Mouse (Mus musculus) lung, embryonic 16.5 days (tissue): ENCODE results near the gene Slc38a8. TPM values are rescaled to one million over a fixed set of nuclear protein-coding genes. Genes with fewer than 3 reads are reported as not detected.
A peak's percentile ranks its signal among the peaks of the same experiment; 100 is the strongest.

ENCODE experiments used
- ATAC-seq: fragments of 200-750 bp; cut with Nextera tagmentation; 2 replicates; pipeline ENCODE4 v1.8.0; 2017; ENCODE audit warnings: low read depth, mild to moderate bottlenecking, moderate library complexity
- H3K27ac ChIP-seq: fragments of 300-500 bp; sonication (generic); 2 replicates; pipeline ENCODE4 v1.5.1; 2014; ENCODE audit warnings: mild to moderate bottlenecking, control low read depth, low read length
- H3K27me3 ChIP-seq: fragments of 300-500 bp; sonication (generic); 2 replicates; pipeline ENCODE4 v1.6.1; 2014; ENCODE audit warnings: low read depth, low read length, mixed read lengths; ENCODE audit not compliant: control insufficient read depth, insufficient read depth
- H3K36me3 ChIP-seq: fragments of 300-500 bp; sonication (generic); 2 replicates; pipeline ENCODE4 v1.6.1; 2014; ENCODE audit warnings: low read length; ENCODE audit not compliant: control insufficient read depth, insufficient read depth
- H3K4me1 ChIP-seq: fragments of 300-500 bp; sonication (generic); replicated peaks from 2 replicates; pipeline ENCODE4 v1.6.1; 2014; ENCODE audit warnings: low read length, mixed read lengths; ENCODE audit not compliant: control insufficient read depth, insufficient read depth
- H3K4me2 ChIP-seq: fragments of 300-500 bp; sonication (generic); 2 replicates; pipeline ENCODE4 v1.6.1; 2014; ENCODE audit warnings: low read depth, low read length, control low read depth
- H3K4me3 ChIP-seq: fragments of 300-500 bp; sonication (generic); 2 replicates; pipeline ENCODE4 v1.5.1; 2014; ENCODE audit warnings: mild to moderate bottlenecking, low read length, control low read depth
- H3K9ac ChIP-seq: fragments of 300-500 bp; sonication (generic); 2 replicates; pipeline ENCODE4 v1.6.1; 2014; ENCODE audit warnings: low read length, control low read depth
- H3K9me3 ChIP-seq: fragments of 300-500 bp; sonication (generic); 2 replicates; pipeline ENCODE4 v1.6.1; 2016; ENCODE audit warnings: low read length; ENCODE audit not compliant: control insufficient read depth
- WGBS: fragments of 180-500 bp; shearing (Covaris S2); extraction: QIAGEN DNeasy Blood & Tissue Kit; methylation state at CpG from one replicate; pipeline ENCODE4 v1.1.7; 2014; 5-methylcytosine and 5-hydroxymethylcytosine counted together
- polyA plus RNA-seq: library from polyadenylated mRNA; unstranded; fragments of >200 nt; fragmentation: Nextera tagmentation; extraction: Ambion mirVana; gene quantifications from 2 replicates; pipeline ENCODE4 v1.2.1, GENCODE M21; 2015

Gene Slc38a8
- polyA plus RNA-seq, 1 experiment from 2014 or later, result not detected

GRCm38 (mm10) chr8:119466105-119466504, 35.4 kb downstream of the Slc38a8 start:
- H3K4me3 ChIP-seq, result 0 out of 2 replicates have a peak overlapping the region, but pooled peaks have one; percentile 6
- H3K4me1 ChIP-seq, result peaks cover 15% of the 10 kb centered on the region
- no peak overlapping the region for H3K9ac ChIP-seq
- peaks cover 10% of the 10 kb centered on the region; the same call in 1 of the 2 replicates for H3K27me3 ChIP-seq
- peak overlapping the region; percentile 42 for H3K4me2 ChIP-seq
- no peaks in the 10 kb centered on the region for H3K36me3 ChIP-seq
- no peaks in the 10 kb centered on the region for H3K9me3 ChIP-seq
- WGBS, result 1% methylated on average over 18 of the region's 18 CpGs
- peak; percentile 78 for ATAC-seq
- H3K27ac ChIP-seq, result no peak overlapping the region

- H3K27ac ChIP-seq, result no peak overlapping the region
- peaks cover 10% of the 10 kb centered on the region; the same call in 1 of the 2 replicates for H3K27me3 ChIP-seq
- H3K36me3 ChIP-seq, result no peaks in the 10 kb centered on the region
- peaks cover 15% of the 10 kb centered on the region for H3K4me1 ChIP-seq
- H3K4me3 ChIP-seq, result no peak overlapping the region
- WGBS, result 58% methylated on average over 7 of the region's 7 CpGs
- no peaks in the 10 kb centered on the region for H3K9me3 ChIP-seq
- H3K9ac ChIP-seq, result no peak overlapping the region
- 0 out of 2 replicates have a peak, but pooled peaks have one; percentile 8 for ATAC-seq
- H3K4me2 ChIP-seq, result no peak overlapping the region
These were observed 37.8 kb downstream of the Slc38a8 start for GRCm38 (mm10) chr8:119463709-119464108.

GRCm38 (mm10) chr8:119461356-119461755, 40.1 kb downstream of the Slc38a8 start:
- H3K27ac ChIP-seq, result no peak overlapping the region
- H3K27me3 ChIP-seq, result peaks cover 10% of the 10 kb centered on the region; the same call in 1 of the 2 replicates
- H3K4me2 ChIP-seq, result no peak overlapping the region
- no peak for ATAC-seq
- H3K9me3 ChIP-seq, result no peaks in the 10 kb centered on the region
- H3K36me3 ChIP-seq, result no peaks in the 10 kb centered on the region
- H3K9ac ChIP-seq, result no peak overlapping the region
- H3K4me1 ChIP-seq, result peaks cover 14% of the 10 kb centered on the region
- H3K4me3 ChIP-seq, result no peak overlapping the region
- 51% methylated on average over 9 of the region's 9 CpGs for WGBS

- Histone ChIP-seq H3K9ac (0 out of 2 replicates have a peak overlapping the region, but pooled peaks have one; percentile 31), H3K27ac (no peak overlapping the region), H3K4me3 (no peak overlapping the region), H3K4me1 (no peaks in the 10 kb centered on the region; the same call in none of the 2 replicates), H3K36me3 (no peaks in the 10 kb centered on the region), H3K4me2 (no peak overlapping the region), H3K27me3 (no peaks in the 10 kb centered on the region), H3K9me3 (no peaks in the 10 kb centered on the region)
- no peak for ATAC-seq
- WGBS, result 21% methylated on average over 16 of the region's 16 CpGs
These were observed 41.8 kb downstream of the Slc38a8 start for GRCm38 (mm10) chr8:119459724-119460123.

- H3K4me3 ChIP-seq, result no peak overlapping the region
- 69% methylated on average over 5 of the region's 5 CpGs for WGBS
- H3K27ac ChIP-seq, result no peak overlapping the region
- no peak overlapping the region for H3K9ac ChIP-seq
- no peaks in the 10 kb centered on the region for H3K9me3 ChIP-seq
- no peaks in the 10 kb centered on the region; the same call in 1 of the 2 replicates for H3K4me1 ChIP-seq
- no peak overlapping the region for H3K4me2 ChIP-seq
- H3K36me3 ChIP-seq, result no peaks in the 10 kb centered on the region
- H3K27me3 ChIP-seq, result no peaks in the 10 kb centered on the region
- no peak for ATAC-seq
These were observed 45.5 kb downstream of the Slc38a8 start for GRCm38 (mm10) chr8:119456045-119456444.

DNA sequence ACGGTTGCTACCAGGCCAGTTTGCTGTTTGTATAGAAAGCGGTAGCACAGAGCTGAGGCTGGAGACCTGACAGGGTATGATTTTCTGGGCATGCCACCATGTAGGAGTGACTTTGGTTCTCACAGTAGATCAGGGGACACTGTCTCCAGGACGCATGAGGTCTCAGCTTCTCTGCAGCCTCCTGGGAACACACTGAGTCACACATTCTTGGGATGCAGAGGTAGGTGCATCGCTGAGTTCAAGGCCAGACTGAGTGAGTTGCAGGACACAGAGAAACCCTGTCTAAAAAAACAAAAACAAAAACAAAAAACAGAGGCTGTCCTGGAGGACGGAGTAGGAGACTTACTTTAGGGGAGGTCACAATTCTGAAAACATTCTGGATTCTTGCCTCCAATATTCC, 48.6 kb downstream of the Slc38a8 start:
- H3K4me2 ChIP-seq, result no peak overlapping the region
- H3K27ac ChIP-seq, result no peak overlapping the region
- no peaks in the 10 kb centered on the region for H3K4me1 ChIP-seq
- H3K9me3 ChIP-seq, result no peaks in the 10 kb centered on the region
- no peak for ATAC-seq
- H3K27me3 ChIP-seq, result peaks cover 14% of the 10 kb centered on the region
- no peaks in the 10 kb centered on the region for H3K36me3 ChIP-seq
- H3K4me3 ChIP-seq, result no peak overlapping the region
- no peak overlapping the region for H3K9ac ChIP-seq
- WGBS, result 79% methylated on average over 5 of the region's 5 CpGs

- Histone ChIP-seq H3K4me2 (no peak overlapping the region), H3K9ac (no peak overlapping the region), H3K27ac (no peak overlapping the region), H3K27me3 (peaks cover 27% of the 10 kb centered on the region), H3K36me3 (no peaks in the 10 kb centered on the region), H3K9me3 (no peaks in the 10 kb centered on the region), H3K4me1 (peaks cover 9% of the 10 kb centered on the region; the same call in 1 of the 2 replicates), H3K4me3 (no peak overlapping the region)
- 89% methylated on average over 4 of the region's 4 CpGs for WGBS
- no peak for ATAC-seq
These were observed 50.4 kb downstream of the Slc38a8 start for GRCm38 (mm10) chr8:119451131-119451530.

DNA sequence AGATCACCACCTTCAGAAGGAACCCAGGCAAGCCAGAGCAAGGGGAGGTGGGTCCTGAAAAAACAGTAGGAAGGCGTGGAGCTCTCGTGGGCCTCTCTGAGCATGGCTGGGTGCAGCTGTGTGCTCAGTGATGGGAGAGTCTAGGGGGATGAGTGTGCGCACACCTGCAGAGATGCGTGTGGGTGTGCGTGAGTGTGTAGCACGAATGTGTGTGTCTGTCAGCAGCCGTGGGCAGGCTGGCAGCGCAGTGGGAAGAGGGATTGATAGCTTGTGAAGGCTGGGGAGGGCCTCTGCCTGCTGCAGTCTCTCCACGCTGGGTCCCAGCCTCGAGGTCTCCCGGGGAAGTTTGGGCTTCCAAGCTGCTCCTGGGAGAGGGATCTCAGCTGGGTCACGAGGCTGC, 51.9 kb downstream of the Slc38a8 start:
- Histone ChIP-seq H3K27me3 (peaks cover 27% of the 10 kb centered on the region), H3K27ac (no peak overlapping the region), H3K9me3 (no peaks in the 10 kb centered on the region), H3K9ac (no peak overlapping the region), H3K4me3 (no peak overlapping the region), H3K4me1 (peaks cover 10% of the 10 kb centered on the region; the same call in 1 of the 2 replicates), H3K36me3 (no peaks in the 10 kb centered on the region), H3K4me2 (no peak overlapping the region)
- WGBS, result 72% methylated on average over 12 of the region's 12 CpGs
- ATAC-seq, result no peak

GRCm38 (mm10) chr8:119447781-119448170, 53.7 kb downstream of the Slc38a8 start:
- no peak overlapping the region; the same call in 1 of the 2 replicates for H3K4me3 ChIP-seq
- peaks cover 10% of the 10 kb centered on the region; the same call in 1 of the 2 replicates for H3K4me1 ChIP-seq
- no peaks in the 10 kb centered on the region for H3K9me3 ChIP-seq
- no peak overlapping the region for H3K9ac ChIP-seq
- WGBS, result 4% methylated on average over 17 of the region's 17 CpGs
- no peak overlapping the region; the same call in 1 of the 2 replicates for H3K4me2 ChIP-seq
- no peaks in the 10 kb centered on the region for H3K36me3 ChIP-seq
- ATAC-seq, result no peak
- H3K27ac ChIP-seq, result no peak overlapping the region
- H3K27me3 ChIP-seq, result peaks cover 27% of the 10 kb centered on the region
